Mouse (Mus musculus): ENCODE data around the gene Tmem230. TPM values are rescaled to one million over a fixed set of nuclear protein-coding genes. Genes with fewer than 3 reads are reported as not detected.

The Tmem230 gene
- polyA plus RNA-seq, 1 experiment from 2014 or later, result 36.4 TPM

GRCm38 (mm10) chr2:132278273-132278853 is 30.8 kb upstream of the Tmem230 start:
- Histone ChIP-seq H3K27ac (ENCODE audit: low read depth) (no peak overlapping the region), H3K4me1 (replicated peaks; ENCODE audit: control insufficient read depth, insufficient read depth, low read length) (peaks cover 19% of the 10 kb centered on the region), H3K4me3 (ENCODE audit: low read depth, low read length) (no peak overlapping the region), H3K4me2 (ENCODE audit: low read length) (no peak overlapping the region), H3K9ac (ENCODE audit: low read length) (no peak overlapping the region), H3K36me3 (ENCODE audit: control insufficient read depth, insufficient read depth, low read length) (0 out of 2 replicates have a peak, but pooled peaks cover 3% of the 10 kb centered on the region), H3K27me3 (replicated peaks; ENCODE audit: control insufficient read depth, insufficient read depth, low read length) (no peaks in the 10 kb centered on the region), H3K9me3 (ENCODE audit: control insufficient read depth, low read length) (no peaks in the 10 kb centered on the region)
- 77% methylated on average over 8 of the region's 8 CpGs for WGBS
- ATAC-seq (replicated peaks; ENCODE audit: low FRiP score, low TSS enrichment, low read depth) (no peak), DNase-seq (ENCODE audit: low spot score) (no peak)

GRCm38 (mm10) chr2:132276249-132276648 is 28.6 kb upstream of the Tmem230 start:
- H3K9ac ChIP-seq (ENCODE audit: low read length), result no peak overlapping the region
- ATAC-seq (replicated peaks; ENCODE audit: low FRiP score, low TSS enrichment, low read depth) (no peak), DNase-seq (ENCODE audit: low spot score) (no peak)
- no peak overlapping the region for H3K4me2 ChIP-seq (ENCODE audit: low read length)
- no peak overlapping the region for H3K27ac ChIP-seq (ENCODE audit: low read depth)
- no peak overlapping the region for H3K4me3 ChIP-seq (ENCODE audit: low read depth, low read length)
- H3K9me3 ChIP-seq (ENCODE audit: control insufficient read depth, low read length), result no peaks in the 10 kb centered on the region
- 0 out of 2 replicates have a peak, but pooled peaks cover 3% of the 10 kb centered on the region for H3K36me3 ChIP-seq (ENCODE audit: control insufficient read depth, insufficient read depth, low read length)
- WGBS, result 63% methylated on average over 4 of the region's 4 CpGs
- no peaks in the 10 kb centered on the region for H3K27me3 ChIP-seq (replicated peaks; ENCODE audit: control insufficient read depth, insufficient read depth, low read length)
- no peaks in the 10 kb centered on the region; the same call in 1 of the 2 replicates for H3K4me1 ChIP-seq (replicated peaks; ENCODE audit: control insufficient read depth, insufficient read depth, low read length)

- Histone ChIP-seq H3K9me3 (ENCODE audit: control insufficient read depth, low read length) (no peaks in the 10 kb centered on the region), H3K4me3 (ENCODE audit: low read depth, low read length) (no peak overlapping the region), H3K27ac (ENCODE audit: low read depth) (no peak overlapping the region), H3K36me3 (ENCODE audit: control insufficient read depth, insufficient read depth, low read length) (no peaks in the 10 kb centered on the region), H3K4me1 (replicated peaks; ENCODE audit: control insufficient read depth, insufficient read depth, low read length) (no peaks in the 10 kb centered on the region; the same call in 1 of the 2 replicates), H3K9ac (ENCODE audit: low read length) (no peak overlapping the region), H3K4me2 (ENCODE audit: low read length) (no peak overlapping the region), H3K27me3 (replicated peaks; ENCODE audit: control insufficient read depth, insufficient read depth, low read length) (no peaks in the 10 kb centered on the region)
- DNase-seq (ENCODE audit: low spot score) (no peak), ATAC-seq (replicated peaks; ENCODE audit: low FRiP score, low TSS enrichment, low read depth) (no peak)
- 80% methylated on average over 4 of the region's 4 CpGs for WGBS
These were observed 27.9 kb upstream of the Tmem230 start for GRCm38 (mm10) chr2:132275527-132275926.

GRCm38 (mm10) chr2:132272694-132273389 is 25.2 kb upstream of the Tmem230 start:
- no peaks in the 10 kb centered on the region for H3K27me3 ChIP-seq (replicated peaks; ENCODE audit: control insufficient read depth, insufficient read depth, low read length)

GRCm38 (mm10) chr2:132270331-132270951 is 22.8 kb upstream of the Tmem230 start:
- no peaks in the 10 kb centered on the region for H3K27me3 ChIP-seq (replicated peaks; ENCODE audit: control insufficient read depth, insufficient read depth, low read length)
- ATAC-seq (replicated peaks; ENCODE audit: low FRiP score, low TSS enrichment, low read depth), result no peak
- no peak overlapping the region for H3K4me3 ChIP-seq (ENCODE audit: low read depth, low read length)
- H3K27ac ChIP-seq (ENCODE audit: low read depth), result no peak overlapping the region
- H3K36me3 ChIP-seq (ENCODE audit: control insufficient read depth, insufficient read depth, low read length), result no peaks in the 10 kb centered on the region
- no peak overlapping the region for H3K4me2 ChIP-seq (ENCODE audit: low read length)
- no peaks in the 10 kb centered on the region; the same call in 1 of the 2 replicates for H3K4me1 ChIP-seq (replicated peaks; ENCODE audit: control insufficient read depth, insufficient read depth, low read length)
- no peak for DNase-seq (ENCODE audit: low spot score)
- H3K9me3 ChIP-seq (ENCODE audit: control insufficient read depth, low read length), result no peaks in the 10 kb centered on the region
- 77% methylated on average over 2 of the region's 2 CpGs for WGBS
- no peak overlapping the region for H3K9ac ChIP-seq (ENCODE audit: low read length)

More at GRCm38 (mm10) chr2:132272694-132273389, 25.2 kb upstream of the Tmem230 start:
- Histone ChIP-seq H3K4me2 (ENCODE audit: low read length) (no peak overlapping the region), H3K4me1 (replicated peaks; ENCODE audit: control insufficient read depth, insufficient read depth, low read length) (no peaks in the 10 kb centered on the region; the same call in 1 of the 2 replicates), H3K9me3 (ENCODE audit: control insufficient read depth, low read length) (no peaks in the 10 kb centered on the region), H3K9ac (ENCODE audit: low read length) (no peak overlapping the region), H3K4me3 (ENCODE audit: low read depth, low read length) (no peak overlapping the region), H3K27ac (ENCODE audit: low read depth) (no peak overlapping the region), H3K36me3 (ENCODE audit: control insufficient read depth, insufficient read depth, low read length) (no peaks in the 10 kb centered on the region)
- WGBS, result 40% methylated on average over 6 of the region's 6 CpGs
- DNase-seq (ENCODE audit: low spot score) (no peak), ATAC-seq (replicated peaks; ENCODE audit: low FRiP score, low TSS enrichment, low read depth) (no peak)

GRCm38 (mm10) chr2:132269217-132269616 is 21.6 kb upstream of the Tmem230 start:
- WGBS, result 85% methylated on average over 3 of the region's 3 CpGs
- Histone ChIP-seq H3K36me3 (ENCODE audit: control insufficient read depth, insufficient read depth, low read length) (no peaks in the 10 kb centered on the region), H3K9me3 (ENCODE audit: control insufficient read depth, low read length) (no peaks in the 10 kb centered on the region), H3K4me1 (replicated peaks; ENCODE audit: control insufficient read depth, insufficient read depth, low read length) (peaks cover 4% of the 10 kb centered on the region), H3K27me3 (replicated peaks; ENCODE audit: control insufficient read depth, insufficient read depth, low read length) (no peaks in the 10 kb centered on the region), H3K27ac (ENCODE audit: low read depth) (no peak overlapping the region), H3K4me3 (ENCODE audit: low read depth, low read length) (no peak overlapping the region), H3K4me2 (ENCODE audit: low read length) (no peak overlapping the region), H3K9ac (ENCODE audit: low read length) (no peak overlapping the region)
- ATAC-seq (replicated peaks; ENCODE audit: low FRiP score, low TSS enrichment, low read depth), result no peak
- DNase-seq (ENCODE audit: low spot score), result no peak

- Histone ChIP-seq H3K27ac (ENCODE audit: low read depth) (no peak overlapping the region), H3K9me3 (ENCODE audit: control insufficient read depth, low read length) (no peaks in the 10 kb centered on the region), H3K4me3 (ENCODE audit: low read depth, low read length) (no peak overlapping the region), H3K4me2 (ENCODE audit: low read length) (no peak overlapping the region), H3K36me3 (ENCODE audit: control insufficient read depth, insufficient read depth, low read length) (no peaks in the 10 kb centered on the region), H3K4me1 (replicated peaks; ENCODE audit: control insufficient read depth, insufficient read depth, low read length) (peaks cover 8% of the 10 kb centered on the region), H3K9ac (ENCODE audit: low read length) (no peak overlapping the region), H3K27me3 (replicated peaks; ENCODE audit: control insufficient read depth, insufficient read depth, low read length) (no peaks in the 10 kb centered on the region)
- ATAC-seq (replicated peaks; ENCODE audit: low FRiP score, low TSS enrichment, low read depth), result no peak
- 88% methylated on average over 3 of the region's 3 CpGs for WGBS
- DNase-seq (ENCODE audit: low spot score), result no peak
These were observed 18.5 kb upstream of the Tmem230 start for GRCm38 (mm10) chr2:132266086-132266485.

GRCm38 (mm10) chr2:132265196-132265595 is 17.6 kb upstream of the Tmem230 start:
- no peak overlapping the region for H3K9ac ChIP-seq (ENCODE audit: low read length)
- no peaks in the 10 kb centered on the region for H3K27me3 ChIP-seq (replicated peaks; ENCODE audit: control insufficient read depth, insufficient read depth, low read length)
- no peaks in the 10 kb centered on the region for H3K36me3 ChIP-seq (ENCODE audit: control insufficient read depth, insufficient read depth, low read length)
- DNase-seq (ENCODE audit: low spot score) (no peak), ATAC-seq (replicated peaks; ENCODE audit: low FRiP score, low TSS enrichment, low read depth) (no peak)
- H3K4me2 ChIP-seq (ENCODE audit: low read length), result no peak overlapping the region
- H3K4me1 ChIP-seq (replicated peaks; ENCODE audit: control insufficient read depth, insufficient read depth, low read length), result peaks cover 8% of the 10 kb centered on the region
- H3K27ac ChIP-seq (ENCODE audit: low read depth), result no peak overlapping the region
- WGBS, result 85% methylated on average over 9 of the region's 9 CpGs
- H3K9me3 ChIP-seq (ENCODE audit: control insufficient read depth, low read length), result no peaks in the 10 kb centered on the region
- no peak overlapping the region for H3K4me3 ChIP-seq (ENCODE audit: low read depth, low read length)
